Mouse (Mus musculus): ENCODE data around the gene Trim8.

Trim8 gene

DNA sequence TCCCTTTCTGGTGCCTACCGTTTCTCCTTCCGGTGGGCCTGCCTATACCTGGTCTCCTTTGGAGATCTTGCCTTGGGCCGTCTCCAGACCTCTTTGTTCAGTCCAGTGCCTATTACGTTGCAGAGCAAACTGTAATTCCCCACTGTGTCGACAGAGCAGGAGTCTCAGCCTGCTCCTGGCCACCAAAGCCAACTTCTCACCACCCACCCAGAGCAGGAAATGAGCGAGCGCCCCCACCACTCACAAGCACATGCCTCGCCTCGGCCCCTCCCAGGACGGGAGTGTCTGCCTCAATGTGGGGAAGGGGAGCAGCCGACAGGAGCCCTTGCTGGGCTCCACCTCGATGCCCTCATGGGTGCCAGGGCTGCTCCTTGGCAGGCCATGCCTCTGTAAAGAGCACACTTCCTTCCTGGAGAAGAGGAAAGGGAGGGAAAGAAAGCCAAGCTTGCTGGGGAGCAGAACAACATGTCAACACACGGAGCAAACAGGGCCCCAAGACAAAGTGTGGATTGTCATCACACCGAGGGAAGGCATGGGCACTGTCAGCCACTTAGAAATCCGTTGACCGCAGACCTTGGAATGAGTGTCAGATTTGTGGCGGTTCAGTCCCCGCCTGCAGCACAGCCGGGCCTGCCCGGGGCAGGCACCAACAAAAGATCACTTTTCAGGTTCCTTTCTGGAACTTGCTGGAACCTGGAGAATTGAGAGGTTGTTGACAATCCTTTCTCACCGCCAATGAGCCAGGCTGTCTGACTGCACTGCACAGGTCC lies 22.0 kb upstream of the Trim8 start:
- no peak for DNase-seq (ENCODE audit: low spot score)

DNA sequence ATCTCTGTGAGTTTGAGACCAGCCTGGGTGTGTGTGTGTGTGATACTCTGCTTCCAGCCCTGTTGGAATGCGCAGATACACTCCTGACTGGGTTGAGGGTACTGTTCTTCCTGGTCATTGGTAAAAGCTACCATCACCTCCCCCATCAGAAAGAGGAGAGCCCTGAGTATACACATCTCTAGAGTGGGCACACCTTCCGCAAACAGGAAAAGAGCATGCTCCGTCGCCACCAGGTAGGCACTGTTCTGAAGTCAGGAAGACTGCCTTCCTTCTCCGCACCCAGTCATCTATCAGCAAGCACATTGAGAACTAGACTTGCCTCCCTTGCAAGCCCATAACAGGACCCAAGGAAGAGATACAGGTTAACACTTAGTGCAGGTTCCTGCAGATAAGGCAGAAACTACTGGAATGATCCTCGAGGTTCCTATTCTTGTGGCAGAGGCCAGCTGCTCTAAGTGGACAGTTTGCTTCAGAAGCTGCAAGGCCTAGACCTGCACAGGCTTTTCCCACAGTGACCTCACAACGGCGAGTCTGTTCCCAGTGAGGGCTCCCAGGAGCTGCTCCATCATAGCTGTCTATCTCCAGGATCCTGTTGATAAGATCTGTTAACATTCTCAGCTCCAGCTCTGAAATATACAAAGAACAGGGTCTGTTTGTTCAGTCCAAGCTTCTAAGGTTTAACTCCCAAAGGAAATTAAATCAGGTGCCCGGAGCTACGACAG lies 20.7 kb upstream of the Trim8 start:
- DNase-seq (ENCODE audit: low spot score) = no peak

DNA sequence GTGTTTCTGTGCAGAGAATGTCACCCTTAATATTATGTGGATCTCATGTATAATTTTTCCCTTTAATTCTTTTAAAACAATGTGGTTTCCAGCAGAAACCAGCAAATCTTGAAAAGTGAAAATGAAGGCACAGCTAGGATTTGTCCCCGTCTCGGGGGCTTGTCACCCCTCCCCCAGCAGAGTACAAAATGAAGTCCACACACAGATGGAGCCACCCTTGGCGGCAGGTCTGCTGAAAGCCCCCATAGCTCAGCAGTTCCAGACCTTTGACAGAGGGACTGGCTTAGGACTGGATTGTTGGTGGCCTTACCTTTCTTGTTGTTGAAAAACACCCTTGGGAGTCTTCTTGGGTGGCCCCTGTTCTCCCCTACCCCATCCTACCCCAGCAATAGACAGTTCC lies 20.1 kb upstream of the Trim8 start:
- no peak for DNase-seq (ENCODE audit: low spot score)

DNA sequence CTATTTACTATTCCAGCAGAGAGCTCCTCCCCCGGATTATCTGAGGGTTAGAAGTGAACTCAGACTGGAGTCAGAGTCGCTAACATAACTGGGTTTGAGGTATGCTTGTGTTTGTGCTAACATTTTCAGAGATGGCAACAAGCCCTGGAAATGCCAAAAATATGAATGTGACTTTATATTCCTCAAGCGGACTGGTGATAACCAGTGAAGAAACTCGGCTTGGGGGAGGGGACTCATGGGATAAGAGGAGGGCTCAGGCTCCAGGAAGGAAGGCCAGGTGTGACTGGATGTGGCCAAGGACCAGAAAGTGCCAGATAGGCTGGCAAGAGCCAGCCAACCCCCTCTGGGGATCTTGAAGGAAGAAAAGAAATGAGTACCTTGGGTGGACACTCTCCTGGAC lies 19.7 kb upstream of the Trim8 start:
- DNase-seq (ENCODE audit: low spot score) = no peak

DNA sequence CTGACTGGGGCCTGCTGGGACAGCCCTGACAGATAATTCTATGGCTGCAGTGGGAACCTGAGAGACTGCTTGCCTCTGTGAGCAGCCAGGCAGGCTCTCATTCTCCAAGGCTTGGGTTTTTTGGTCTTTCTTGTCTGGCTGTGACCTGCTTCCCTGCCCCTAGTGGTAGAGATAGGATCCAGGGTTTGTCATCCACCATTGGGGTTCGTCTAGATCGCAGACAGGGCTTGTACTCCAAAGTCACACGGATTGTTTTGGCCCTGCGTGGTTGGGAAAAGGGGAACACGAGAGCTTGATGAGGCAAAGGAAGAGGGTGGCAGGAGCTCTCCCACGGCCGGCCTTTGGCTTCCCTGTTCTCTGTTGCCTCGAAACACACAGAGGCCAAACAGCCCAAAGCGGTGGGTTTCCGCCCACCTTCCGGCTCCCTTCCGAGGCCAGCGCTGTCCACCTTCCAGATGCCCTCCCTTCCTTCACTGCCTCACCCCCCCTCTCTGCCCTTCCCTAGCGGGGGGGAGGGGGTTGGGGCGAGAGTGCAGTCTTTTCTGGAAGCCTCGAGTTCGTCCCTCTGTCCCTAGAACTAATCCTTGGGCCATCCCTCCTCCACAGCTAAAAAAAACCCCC lies 18.5 kb upstream of the Trim8 start:
- no peak for DNase-seq (ENCODE audit: low spot score)

DNA sequence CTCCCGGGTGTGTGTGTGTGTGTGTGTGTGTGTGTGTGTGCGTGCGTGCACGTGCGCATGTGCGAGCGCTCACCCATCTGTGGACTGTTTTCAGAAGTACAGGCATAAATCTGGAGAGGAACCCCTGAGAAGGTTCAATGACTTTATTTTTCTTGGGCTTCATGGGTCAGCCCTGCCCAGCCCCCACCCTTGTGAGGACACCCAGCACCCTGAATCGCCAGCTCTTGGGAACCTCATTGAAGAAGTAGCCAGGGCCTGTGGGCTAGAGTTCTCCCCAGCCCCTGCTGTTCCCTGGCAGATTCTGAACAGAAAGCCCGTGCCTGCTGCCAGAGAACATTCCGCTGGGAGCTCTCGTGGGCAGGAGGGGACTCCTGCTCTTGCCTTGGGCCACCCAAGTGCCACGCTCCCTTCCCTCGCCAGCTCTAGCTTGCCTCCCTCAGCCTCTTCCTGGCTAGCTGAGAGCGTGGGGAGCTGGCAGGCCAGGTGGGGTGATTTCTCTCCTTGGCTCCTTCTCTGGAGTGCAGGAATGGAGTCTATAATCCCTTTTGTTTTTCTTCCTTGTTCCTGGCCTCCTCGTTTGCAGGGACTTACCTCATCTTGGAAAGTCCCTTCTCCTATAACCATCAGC lies 17.7 kb upstream of the Trim8 start:
- DNase-seq (ENCODE audit: low spot score) = no peak

DNA sequence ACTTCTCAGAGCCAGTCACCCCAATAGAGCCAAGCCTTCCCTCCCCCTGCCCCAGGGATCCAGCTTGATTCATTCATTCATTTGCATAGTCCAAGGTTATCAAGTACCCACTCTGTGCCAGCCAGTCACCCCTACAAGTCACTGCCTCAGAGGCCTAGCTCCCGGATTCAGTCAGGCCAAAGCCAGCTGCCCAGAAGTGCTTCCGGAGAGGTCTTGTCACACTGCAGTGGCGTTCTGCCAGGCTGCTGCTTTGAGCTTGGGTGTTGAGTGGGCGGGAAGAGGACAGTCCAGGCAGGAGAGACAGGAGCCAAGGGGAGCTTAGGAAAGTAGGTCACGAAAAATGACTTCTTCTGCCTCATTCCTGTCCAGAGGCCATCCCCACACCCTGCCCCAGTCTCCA lies 17.0 kb upstream of the Trim8 start:
- no peak for DNase-seq (ENCODE audit: low spot score)

DNA sequence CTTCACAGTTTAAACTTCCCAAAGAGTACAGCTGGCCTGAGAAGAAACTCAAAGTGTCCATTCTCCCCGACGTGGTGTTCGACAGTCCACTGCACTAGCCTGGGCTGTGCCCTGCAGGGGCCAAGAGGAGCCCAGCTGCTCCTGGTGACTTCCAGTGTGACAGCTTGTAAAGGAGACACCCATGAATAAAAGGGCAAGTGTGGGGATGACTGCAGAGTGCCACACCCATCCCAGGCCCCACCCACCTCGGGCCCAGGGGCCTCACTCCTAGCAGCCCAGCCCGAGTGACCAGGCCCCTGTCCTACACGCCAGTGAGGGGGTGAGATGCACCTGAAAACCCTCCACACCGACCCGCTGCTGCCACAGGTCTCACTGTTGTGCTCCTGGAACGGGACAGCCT lies 15.7 kb upstream of the Trim8 start:
- no peak for DNase-seq (ENCODE audit: low spot score)

DNA sequence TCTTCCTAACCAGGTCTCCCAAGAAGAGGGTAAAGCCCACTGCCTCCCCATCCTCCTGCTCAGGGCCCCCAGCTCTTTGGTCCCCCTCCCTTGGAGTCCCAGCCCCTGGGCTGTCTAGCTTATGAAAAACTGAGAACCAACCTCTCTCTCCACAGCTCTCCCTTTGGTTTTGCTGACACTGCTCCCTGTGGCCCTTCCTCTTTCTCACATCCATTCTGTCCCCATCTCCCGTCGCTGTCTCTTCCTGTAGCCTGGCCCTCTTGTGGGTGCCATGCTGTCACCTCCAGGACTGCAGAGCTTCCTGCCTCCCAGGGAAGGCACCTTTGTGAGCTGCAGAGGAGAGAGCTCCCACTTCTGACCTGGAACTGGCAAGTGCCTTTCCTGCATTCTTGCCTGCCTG lies 14.8 kb upstream of the Trim8 start:
- DNase-seq (ENCODE audit: low spot score) = no peak

DNA sequence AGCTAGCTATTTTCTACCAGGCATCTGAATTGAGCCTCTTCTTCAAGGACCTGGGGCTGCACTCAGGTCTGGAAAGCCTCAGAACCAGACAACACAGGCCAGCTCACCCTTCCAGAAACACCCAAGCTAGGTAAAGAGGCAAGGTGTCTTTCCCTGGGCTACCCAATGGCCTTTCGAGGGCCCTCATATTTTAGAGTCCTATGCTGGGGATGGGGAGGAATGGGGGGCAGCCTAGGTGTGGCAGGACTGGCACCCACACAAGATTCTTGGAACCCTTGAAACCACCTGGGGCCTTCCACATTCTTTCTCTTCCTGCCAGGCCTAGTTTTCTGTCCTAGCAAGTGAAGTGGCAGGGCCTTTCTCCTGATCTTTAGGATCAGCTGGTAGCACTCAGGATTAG lies 12.1 kb upstream of the Trim8 start:
- no peak for DNase-seq (ENCODE audit: low spot score)

DNA sequence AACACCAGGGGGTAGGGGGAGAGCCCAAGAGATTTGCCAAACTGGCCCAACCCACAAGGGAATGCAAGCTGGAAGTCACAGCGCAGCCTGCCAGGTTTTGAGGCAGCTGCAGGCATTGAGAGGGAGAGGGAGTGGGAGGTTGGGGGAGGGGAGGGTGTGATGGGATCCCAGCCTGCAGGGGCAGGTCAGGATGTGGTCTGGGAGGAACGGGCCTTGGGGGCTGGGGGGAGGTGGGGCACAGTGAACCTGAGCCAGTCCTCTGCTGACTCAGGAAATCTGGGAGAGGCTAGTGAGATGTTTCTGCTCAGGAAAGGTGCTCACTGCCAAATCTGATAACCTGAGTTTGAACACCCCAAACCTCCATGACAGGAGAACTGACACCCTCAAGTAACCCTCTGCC lies 10.9 kb upstream of the Trim8 start:
- no peak for DNase-seq (ENCODE audit: low spot score)

DNA sequence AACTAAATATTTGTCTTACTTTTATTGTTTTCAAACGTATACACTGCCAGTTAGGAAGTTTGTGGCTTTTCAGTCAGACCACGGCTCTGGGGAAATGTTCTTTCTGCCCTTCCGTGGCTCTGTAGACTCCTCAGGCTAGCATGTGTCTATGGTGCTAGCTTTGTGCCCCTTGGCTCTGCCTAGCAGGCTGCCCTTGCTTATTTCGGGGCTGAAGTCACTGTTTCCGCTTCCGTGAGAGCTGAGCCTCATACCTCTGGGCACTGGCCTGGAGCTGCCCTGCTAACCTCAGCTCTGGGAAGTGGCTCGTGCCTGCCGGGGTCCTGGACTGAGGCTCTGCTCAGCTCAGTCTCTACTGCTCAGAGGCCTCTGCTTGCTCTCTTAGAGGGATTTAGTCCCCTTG lies 6.4 kb upstream of the Trim8 start:
- DNase-seq (ENCODE audit: low spot score) = no peak

DNA sequence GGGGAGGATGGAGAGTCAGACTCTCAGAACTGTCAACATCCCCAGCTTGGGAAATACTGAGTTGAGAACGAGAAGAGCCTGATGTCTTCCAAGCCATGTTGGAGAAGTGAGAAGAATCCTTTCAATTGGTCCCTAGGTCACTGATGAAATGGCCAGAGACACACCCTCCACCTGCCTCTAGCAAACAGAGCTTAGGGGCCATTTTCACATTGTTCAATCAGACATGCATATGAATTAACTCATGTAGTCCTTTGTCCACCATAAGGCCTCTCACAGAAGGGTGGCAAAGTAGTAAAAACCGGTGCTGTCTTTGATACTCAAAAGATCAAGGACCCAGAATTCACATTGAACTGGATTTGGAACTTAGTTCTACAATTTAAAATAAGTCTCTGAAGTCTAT lies 4.3 kb upstream of the Trim8 start:
- DNase-seq (ENCODE audit: low spot score) = no peak

DNA sequence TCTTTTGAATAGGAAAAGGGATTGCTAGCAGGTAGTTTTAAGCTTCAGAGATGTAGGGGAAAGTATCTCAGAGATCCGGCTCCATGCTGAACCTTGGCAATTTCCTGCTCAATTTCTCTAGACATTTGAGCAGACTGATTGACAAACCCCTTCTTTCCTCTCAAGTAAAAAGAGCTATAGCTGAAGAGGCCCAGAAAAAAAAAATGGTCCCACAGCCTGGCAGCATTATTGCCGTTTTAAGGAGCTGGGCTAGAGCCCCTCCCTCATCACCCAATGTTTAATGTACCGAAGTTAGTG lies 2.0 kb upstream of the Trim8 start:
- DNase-seq (ENCODE audit: low spot score) = no peak

DNA sequence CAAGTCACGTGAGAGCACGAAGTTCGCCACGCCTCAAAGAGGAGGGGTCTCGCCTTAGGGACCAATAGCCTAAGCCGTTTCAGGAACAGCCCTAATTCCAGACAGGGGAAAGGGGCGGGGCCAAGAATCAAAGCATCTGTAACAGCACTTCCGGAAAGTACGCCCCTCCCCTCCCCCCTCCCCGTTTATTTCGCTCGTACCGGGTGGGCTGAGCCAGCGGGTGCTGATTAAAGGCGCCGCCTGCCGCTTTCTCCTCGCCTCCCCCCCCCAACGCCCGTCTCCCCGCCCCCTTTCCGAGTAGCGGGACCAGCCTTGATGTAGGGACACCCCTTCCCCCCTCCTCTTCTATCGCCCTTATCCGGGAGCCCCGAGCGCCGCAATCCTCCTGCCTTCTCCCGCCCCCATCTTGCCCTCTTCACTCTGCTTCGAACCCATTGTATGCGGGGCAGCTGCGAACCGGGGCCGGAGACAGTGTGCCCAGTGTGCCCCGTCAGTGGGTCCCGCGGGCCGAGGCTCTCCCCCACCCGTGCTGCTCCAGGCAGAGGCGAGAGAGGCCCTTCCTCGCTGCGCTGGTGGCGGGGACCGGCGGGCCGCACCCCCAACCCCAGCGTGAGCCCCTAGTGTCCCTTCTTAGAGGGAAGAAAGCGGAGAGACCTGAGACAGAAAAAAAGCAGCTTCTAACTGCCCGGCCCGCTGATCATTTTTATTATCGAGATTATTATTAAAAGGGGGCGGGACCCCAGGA lies 1.5 kb upstream of the Trim8 start:
- DNase-seq (ENCODE audit: low spot score) = peak; percentile 98

DNA sequence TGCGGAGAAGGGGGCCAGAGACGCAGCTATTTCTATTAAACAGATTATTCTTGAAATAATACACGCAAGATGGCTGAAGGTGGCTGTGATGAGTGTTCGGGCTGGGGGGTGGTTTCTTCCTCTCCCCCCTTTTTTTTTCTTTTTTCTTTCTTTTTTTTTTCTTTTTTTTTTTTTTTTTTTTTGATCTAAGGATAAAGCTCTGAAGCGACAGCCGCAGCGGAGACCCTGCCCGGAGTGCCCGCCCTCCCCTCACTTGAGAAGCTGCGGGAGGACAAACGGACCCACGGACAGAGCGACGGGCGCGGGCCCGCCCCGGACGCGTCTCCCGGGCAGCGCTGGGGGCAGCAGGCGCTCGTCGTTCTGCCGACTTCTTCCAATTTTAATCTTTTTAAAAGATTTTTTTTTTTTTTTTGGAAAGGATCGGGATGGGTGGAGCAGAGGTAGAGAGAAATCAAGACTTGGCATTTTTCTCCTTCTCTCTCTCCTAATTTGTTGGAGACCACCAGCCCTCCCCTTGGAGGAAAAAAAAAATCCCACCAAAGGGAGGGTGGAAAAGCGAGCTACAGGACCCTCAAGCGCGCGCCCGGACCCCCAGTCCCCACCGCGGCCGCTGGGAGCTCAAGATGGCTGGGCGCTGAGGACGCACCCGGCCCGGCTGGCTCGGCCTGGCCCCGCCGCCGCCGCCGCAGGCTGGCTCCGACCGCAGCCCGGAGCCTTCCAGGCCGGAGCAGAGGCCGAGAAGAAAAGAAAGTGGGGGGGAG lies 741 bp upstream of the Trim8 start:
- DNase-seq (ENCODE audit: low spot score) = no peak

DNA sequence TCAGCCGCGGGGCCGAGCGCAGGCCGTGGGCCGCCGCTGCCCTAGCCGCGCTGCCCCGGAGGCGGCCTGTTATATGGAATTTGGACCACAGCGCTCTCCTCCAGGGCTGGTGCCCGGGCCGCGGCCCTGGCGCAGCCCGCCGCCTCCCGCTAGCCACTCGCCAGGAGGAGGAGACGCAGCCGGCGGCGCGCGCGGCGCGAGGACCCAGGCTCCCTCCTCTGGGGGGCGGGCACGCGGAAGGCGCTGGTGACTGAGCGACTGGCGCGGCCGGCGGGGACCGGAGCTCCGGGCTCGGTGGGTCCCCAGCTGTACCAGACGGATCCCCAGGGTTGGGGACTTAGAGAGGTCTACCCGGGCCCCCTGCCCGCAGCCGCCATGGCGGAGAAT lies 560 bp downstream of the Trim8 start:
- DNase-seq (ENCODE audit: low spot score) = no peak

DNA sequence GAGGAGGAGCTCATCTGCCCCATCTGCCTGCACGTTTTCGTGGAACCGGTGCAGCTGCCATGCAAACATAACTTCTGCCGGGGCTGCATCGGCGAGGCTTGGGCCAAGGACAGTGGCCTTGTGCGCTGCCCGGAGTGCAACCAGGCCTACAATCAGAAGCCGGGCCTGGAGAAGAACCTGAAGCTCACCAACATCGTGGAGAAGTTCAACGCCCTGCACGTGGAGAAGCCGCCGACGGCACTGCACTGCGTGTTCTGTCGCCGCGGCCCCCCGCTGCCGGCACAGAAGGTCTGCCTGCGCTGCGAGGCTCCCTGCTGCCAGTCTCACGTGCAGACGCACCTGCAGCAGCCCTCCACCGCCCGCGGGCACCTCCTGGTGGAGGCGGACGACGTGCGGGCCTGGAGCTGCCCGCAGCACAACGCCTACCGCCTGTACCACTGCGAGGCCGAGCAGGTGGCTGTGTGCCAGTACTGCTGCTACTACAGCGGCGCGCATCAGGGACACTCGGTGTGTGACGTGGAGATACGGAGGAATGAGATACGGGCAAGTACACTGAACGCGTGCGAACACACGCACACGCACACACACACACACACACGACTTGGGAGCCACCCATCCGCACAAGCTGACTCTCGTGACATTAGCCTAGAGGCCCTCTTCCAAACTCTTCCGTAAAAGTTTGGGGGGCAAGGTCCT lies 1.1 kb downstream of the Trim8 start:
- DNase-seq (ENCODE audit: low spot score) = peak; percentile 69

DNA sequence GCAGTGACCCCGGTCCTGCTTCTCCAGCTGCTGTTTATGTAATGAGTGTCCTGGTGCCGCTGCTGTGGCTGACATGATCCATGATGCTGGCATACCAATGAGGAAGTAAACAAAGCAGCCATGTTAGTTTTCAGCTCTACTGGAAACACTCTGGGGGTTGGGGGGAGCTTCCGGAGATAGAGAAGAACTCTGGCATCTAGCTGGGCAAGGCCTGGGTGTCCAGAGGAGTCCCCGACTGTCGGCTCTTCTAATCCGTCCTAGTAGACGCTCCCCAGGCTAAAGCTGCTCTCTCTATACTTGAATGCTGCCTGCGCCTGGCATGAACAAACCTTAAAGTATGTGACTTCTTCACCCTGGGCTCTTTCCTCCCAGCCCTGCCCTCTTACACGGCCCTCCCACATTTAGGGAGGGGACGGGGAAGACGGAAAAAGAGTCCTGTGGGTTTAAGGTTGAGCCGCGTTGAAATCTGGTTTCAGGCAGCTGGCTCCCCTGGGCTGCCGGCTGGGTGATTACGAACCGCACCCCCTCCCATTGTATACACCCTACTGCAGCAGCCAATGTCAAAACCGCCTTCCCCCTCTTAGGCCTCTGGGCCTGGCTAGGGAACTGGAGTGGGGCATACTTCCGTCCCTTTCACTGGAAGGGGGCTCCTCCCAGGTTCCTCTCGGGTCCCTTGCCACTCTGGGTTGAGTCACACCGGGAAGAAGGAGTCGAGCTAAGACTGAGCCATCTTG lies 2.0 kb downstream of the Trim8 start:
- no peak for DNase-seq (ENCODE audit: low spot score)

DNA sequence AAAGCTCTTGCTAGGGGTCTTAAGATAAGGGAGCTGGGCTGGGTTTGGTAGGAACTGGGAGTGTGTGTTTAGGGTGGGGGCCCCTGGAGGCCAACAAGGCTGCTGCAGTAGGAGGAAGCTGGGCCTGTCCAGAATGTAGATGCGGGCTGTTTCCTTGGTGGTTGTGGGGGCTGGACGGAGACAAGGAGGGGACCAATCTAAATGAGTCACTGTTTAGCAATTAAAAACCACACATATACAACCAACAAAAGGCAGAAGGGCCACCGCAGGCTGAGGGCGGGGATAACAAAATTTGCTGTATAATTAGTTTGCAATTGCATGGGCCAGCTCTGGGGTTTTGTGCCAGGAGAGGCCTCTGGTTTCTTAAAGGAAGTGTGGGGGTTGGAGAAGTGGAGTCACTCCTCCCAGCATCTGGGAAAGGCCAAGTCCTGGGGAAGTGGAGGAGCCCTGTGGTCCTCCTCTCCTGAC lies 2.6 kb downstream of the Trim8 start:
- no peak for DNase-seq (ENCODE audit: low spot score)
